Comparison of ENCODE assay signal across 9 mouse cellular contexts in the genomic region with DNA sequence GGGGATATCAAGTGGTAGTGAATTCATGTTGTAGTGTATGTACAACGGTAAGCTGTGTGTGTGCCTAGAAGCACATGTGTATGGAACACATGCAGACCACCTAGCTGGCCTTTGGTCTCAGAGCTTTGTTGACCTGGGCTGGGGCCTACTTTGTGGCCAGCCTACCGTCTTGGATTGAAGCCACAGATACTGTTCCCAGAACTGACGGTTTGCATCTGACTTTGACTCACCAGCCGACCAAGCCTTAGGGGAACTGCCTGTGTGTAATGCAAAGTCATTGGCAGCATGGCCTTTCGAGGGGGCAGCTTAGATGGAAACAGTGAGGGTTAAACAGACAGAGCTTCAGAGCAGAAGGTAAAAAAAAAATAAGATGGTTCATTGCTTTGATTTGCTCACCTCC.
DNase-seq lines count a peak whose midpoint lies in the region; ATAC-seq and TF ChIP-seq lines count a peak whose summit lies in the region.
"Had no signal": no experiment of that assay in that cellular context is flagged by ENCODE, and none has a peak within 500 bp of the region (broad histone marks: within the 10 kb centered on the region; RNA-seq: fewer than 3 reads in every experiment).

No protein-coding gene starts in this region.

- peaks cover 3% of the 10 kb centered on the region; the same call in 1 of the 2 replicates for H3K36me3 ChIP-seq in liver, adult 2 months (ENCODE audit: control insufficient read depth, insufficient read depth, low read length)
- H3K36me3 ChIP-seq in liver, embryonic 11.5 days (ENCODE audit: control insufficient read depth, insufficient read depth, low read length): peaks cover 5% of the 10 kb centered on the region; the same call in 1 of the 2 replicates
- peaks cover 21% of the 10 kb centered on the region for H3K36me3 ChIP-seq in megakaryocyte, embryonic 14.5 days (replicated peaks; ENCODE audit: low read length)

- no peak overlapping the region for H3K4me2 ChIP-seq in liver, embryonic 11.5 days
- H3K4me2 ChIP-seq: liver, embryonic 13.5 days had no signal

- H3K27me3 ChIP-seq in liver, adult 2 months (ENCODE audit: control insufficient read depth, insufficient read depth, low read length): no peaks in the 10 kb centered on the region
- H3K27me3 ChIP-seq in liver, embryonic 11.5 days (replicated peaks; ENCODE audit: control insufficient read depth, insufficient read depth, low read length): no peaks in the 10 kb centered on the region
- peaks cover 17% of the 10 kb centered on the region for H3K27me3 ChIP-seq in megakaryocyte, embryonic 14.5 days (replicated peaks)
- H3K27me3 ChIP-seq: liver, embryonic 13.5 days had no signal

- 13% methylated on average over 5 of the region's 5 CpGs for WGBS in liver, adult 2 months
- WGBS in liver, embryonic 11.5 days: 47% methylated on average over 5 of the region's 5 CpGs

- H3K4me3 ChIP-seq in liver, adult 2 months (ENCODE audit: insufficient read depth, low read depth, low read length): no peak overlapping the region
- H3K4me3 ChIP-seq in liver, embryonic 11.5 days (ENCODE audit: low read depth, low read length): no peak overlapping the region
- H3K4me3 ChIP-seq in megakaryocyte, embryonic 14.5 days (replicated peaks): peak overlapping the region; percentile 29
- H3K4me3 ChIP-seq: liver, embryonic 13.5 days had no signal

- H3K79me2 ChIP-seq in liver, adult 2 months (ENCODE audit: control insufficient read depth, insufficient read depth, low read length): peaks cover 34% of the 10 kb centered on the region

- TF ChIP-seq POLR2A in liver, adult 2 months (IDR thresholded peaks at IDR 0.05; ENCODE audit: extremely low read depth, insufficient read depth, low read length): no peak

- peaks cover 53% of the 10 kb centered on the region for H3K4me1 ChIP-seq in liver, adult 2 months (ENCODE audit: control insufficient read depth, insufficient read depth, low read length)
- peaks cover 28% of the 10 kb centered on the region for H3K4me1 ChIP-seq in liver, embryonic 11.5 days (replicated peaks; ENCODE audit: control insufficient read depth, insufficient read depth, low read length)
- H3K4me1 ChIP-seq in megakaryocyte, embryonic 14.5 days: peaks cover 97% of the 10 kb centered on the region

- no peak for TF ChIP-seq CTCF in liver, adult 2 months (IDR thresholded peaks at IDR 0.05; ENCODE audit: low read depth, low read length)

- peak; percentile 41 for DNase-seq in adrenal gland, postnatal 14 days
- DNase-seq in adrenal gland, adult 8-10 months: no peak
- peak; percentile 60 for DNase-seq in liver, adult 2 months (ENCODE audit: extremely low read depth, low read depth, low spot score)
- no peak for DNase-seq in liver, embryonic 11.5 days (ENCODE audit: low spot score)
- peak; percentile 58 for DNase-seq in c-Kit-positive CD71-negative TER-119-negative erythroid progenitor cells, embryonic 14.5 days (ENCODE audit: low read depth)
- no peak for DNase-seq in retina, embryonic 14.5 days (ENCODE audit: low spot score)
- DNase-seq in ovary, postnatal 10 days (ENCODE audit: low spot score): no peak
- DNase-seq: liver, embryonic 13.5 days had no signal

- 0 out of 2 replicates have a peak overlapping the region, but pooled peaks have one; percentile 9 for H3K9ac ChIP-seq in liver, adult 2 months (ENCODE audit: low read depth, low read length)
- no peak overlapping the region for H3K9ac ChIP-seq in liver, embryonic 11.5 days (ENCODE audit: low read depth, low read length)

- H3K27ac ChIP-seq in liver, adult 2 months (replicated peaks; ENCODE audit: insufficient read depth, low read depth, low read length): peak overlapping the region; percentile 73
- H3K27ac ChIP-seq in liver, embryonic 11.5 days (ENCODE audit: low read depth, low read length): no peak overlapping the region
- H3K27ac ChIP-seq: liver, embryonic 13.5 days had no signal

- no peaks in the 10 kb centered on the region for H3K9me3 ChIP-seq in liver, embryonic 11.5 days (ENCODE audit: control insufficient read depth, low read length)
- no peaks in the 10 kb centered on the region for H3K9me3 ChIP-seq in megakaryocyte, embryonic 14.5 days
- H3K9me3 ChIP-seq: liver, embryonic 13.5 days had no signal

- no peak for ATAC-seq in liver, embryonic 11.5 days (replicated peaks; ENCODE audit: low FRiP score)

Comparison
In these comparisons a context has a peak if more than half of its experiments do, and no peak if none do; other contexts are left out.
1. DNase-seq: peak in adrenal gland, postnatal 14 days (single experiment), liver, adult 2 months (single experiment) and c-Kit-positive CD71-negative TER-119-negative erythroid progenitor cells, embryonic 14.5 days (single experiment); none in adrenal gland, adult 8-10 months (single experiment), liver, embryonic 11.5 days (single experiment), retina, embryonic 14.5 days (single experiment) and ovary, postnatal 10 days (single experiment).